Mouse (Mus musculus): ENCODE results near the gene Ptprs. TPM values are rescaled to one million over a fixed set of nuclear protein-coding genes. Genes with fewer than 3 reads are reported as not detected.

The Ptprs gene
- polyA plus RNA-seq, 1 experiment from 2014 or later, result 22.2 TPM

- Histone ChIP-seq H3K9ac (ENCODE audit: low read length) (no peak overlapping the region), H3K4me1 (replicated peaks; ENCODE audit: control insufficient read depth, insufficient read depth) (peaks cover 23% of the 10 kb centered on the region), H3K27me3 (ENCODE audit: control insufficient read depth, insufficient read depth, low read length) (peaks cover 3% of the 10 kb centered on the region; the same call in 1 of the 2 replicates), H3K36me3 (ENCODE audit: control insufficient read depth, insufficient read depth, low read length) (no peaks in the 10 kb centered on the region), H3K4me3 (ENCODE audit: low read depth, low read length) (no peak overlapping the region), H3K9me3 (ENCODE audit: control insufficient read depth, low read length) (no peaks in the 10 kb centered on the region), H3K27ac (replicated peaks) (no peak overlapping the region), H3K4me2 (replicated peaks; ENCODE audit: low read depth) (peak overlapping the region; percentile 94)
- no peak for ATAC-seq (ENCODE audit: low FRiP score, low TSS enrichment)
- DNase-seq (ENCODE audit: low spot score), result no peak
- TF ChIP-seq EP300 (optimal IDR thresholded peaks at IDR 0.05), result no peak
- no peak for TF ChIP-seq CTCF (IDR thresholded peaks at IDR 0.05; ENCODE audit: low read depth)
- WGBS, result 16% methylated on average over 16 of the region's 16 CpGs
Measured at GRCm38 (mm10) chr17:56472121-56472520, 4.2 kb downstream of the Ptprs start.

GRCm38 (mm10) chr17:56471136-56471535 is 5.1 kb downstream of the Ptprs start:
- Histone ChIP-seq H3K9me3 (ENCODE audit: control insufficient read depth, low read length) (no peaks in the 10 kb centered on the region), H3K4me1 (replicated peaks; ENCODE audit: control insufficient read depth, insufficient read depth) (peaks cover 23% of the 10 kb centered on the region), H3K4me2 (replicated peaks; ENCODE audit: low read depth) (no peak overlapping the region), H3K27me3 (ENCODE audit: control insufficient read depth, insufficient read depth, low read length) (peaks cover 3% of the 10 kb centered on the region; the same call in 1 of the 2 replicates), H3K36me3 (ENCODE audit: control insufficient read depth, insufficient read depth, low read length) (no peaks in the 10 kb centered on the region), H3K4me3 (ENCODE audit: low read depth, low read length) (no peak overlapping the region), H3K9ac (ENCODE audit: low read length) (no peak overlapping the region), H3K27ac (replicated peaks) (no peak overlapping the region)
- DNase-seq (ENCODE audit: low spot score) (no peak), ATAC-seq (ENCODE audit: low FRiP score, low TSS enrichment) (no peak)
- 76% methylated on average over 5 of the region's 5 CpGs for WGBS
- TF ChIP-seq EP300 (optimal IDR thresholded peaks at IDR 0.05) (no peak), CTCF (IDR thresholded peaks at IDR 0.05; ENCODE audit: low read depth) (no peak)

GRCm38 (mm10) chr17:56470571-56470970 is 5.7 kb downstream of the Ptprs start:
- H3K36me3 ChIP-seq (ENCODE audit: control insufficient read depth, insufficient read depth, low read length), result no peaks in the 10 kb centered on the region
- 0 out of 2 replicates have a peak overlapping the region, but pooled peaks have one; percentile 32 for H3K4me3 ChIP-seq (ENCODE audit: low read depth, low read length)
- DNase-seq (ENCODE audit: low spot score) (no peak), ATAC-seq (ENCODE audit: low FRiP score, low TSS enrichment) (no peak)
- 21% methylated on average over 10 of the region's 10 CpGs for WGBS
- H3K27ac ChIP-seq (replicated peaks), result no peak overlapping the region
- peaks cover 3% of the 10 kb centered on the region; the same call in 1 of the 2 replicates for H3K27me3 ChIP-seq (ENCODE audit: control insufficient read depth, insufficient read depth, low read length)
- H3K4me2 ChIP-seq (replicated peaks; ENCODE audit: low read depth), result peak overlapping the region; percentile 52
- H3K9ac ChIP-seq (ENCODE audit: low read length), result no peak overlapping the region
- TF ChIP-seq CTCF (IDR thresholded peaks at IDR 0.05; ENCODE audit: low read depth) (no peak), EP300 (optimal IDR thresholded peaks at IDR 0.05) (no peak)
- peaks cover 23% of the 10 kb centered on the region for H3K4me1 ChIP-seq (replicated peaks; ENCODE audit: control insufficient read depth, insufficient read depth)
- H3K9me3 ChIP-seq (ENCODE audit: control insufficient read depth, low read length), result no peaks in the 10 kb centered on the region

- DNase-seq (ENCODE audit: low spot score), result peak; percentile 38
- 3% methylated on average over 24 of the region's 26 CpGs for WGBS
- H3K9me3 ChIP-seq (ENCODE audit: control insufficient read depth, low read length), result no peaks in the 10 kb centered on the region
- peak overlapping the region; percentile 52 for H3K4me2 ChIP-seq (replicated peaks; ENCODE audit: low read depth)
- no peak for TF ChIP-seq CTCF (IDR thresholded peaks at IDR 0.05; ENCODE audit: low read depth)
- TF ChIP-seq EP300 (optimal IDR thresholded peaks at IDR 0.05), result no peak
- H3K4me3 ChIP-seq (ENCODE audit: low read depth, low read length), result peak overlapping the region; percentile 32
- ATAC-seq (ENCODE audit: low FRiP score, low TSS enrichment), result no peak
- H3K36me3 ChIP-seq (ENCODE audit: control insufficient read depth, insufficient read depth, low read length), result no peaks in the 10 kb centered on the region
- H3K4me1 ChIP-seq (replicated peaks; ENCODE audit: control insufficient read depth, insufficient read depth), result peaks cover 23% of the 10 kb centered on the region
- peak overlapping the region; percentile 43; the same call in 1 of the 2 replicates for H3K9ac ChIP-seq (ENCODE audit: low read length)
- 0 out of 2 replicates have a peak overlapping the region, but pooled peaks have one; percentile 35 for H3K27ac ChIP-seq (replicated peaks)
- H3K27me3 ChIP-seq (ENCODE audit: control insufficient read depth, insufficient read depth, low read length), result peaks cover 3% of the 10 kb centered on the region; the same call in 1 of the 2 replicates
Measured at GRCm38 (mm10) chr17:56470001-56470436, 6.3 kb downstream of the Ptprs start.

- ATAC-seq (ENCODE audit: low FRiP score, low TSS enrichment) (no peak), DNase-seq (ENCODE audit: low spot score) (no peak)
- peaks cover 19% of the 10 kb centered on the region for H3K4me1 ChIP-seq (replicated peaks; ENCODE audit: control insufficient read depth, insufficient read depth)
- TF ChIP-seq EP300 (optimal IDR thresholded peaks at IDR 0.05) (no peak), CTCF (IDR thresholded peaks at IDR 0.05; ENCODE audit: low read depth) (no peak)
- H3K27me3 ChIP-seq (ENCODE audit: control insufficient read depth, insufficient read depth, low read length), result peaks cover 2% of the 10 kb centered on the region; the same call in 1 of the 2 replicates
- WGBS, result 29% methylated on average over 8 of the region's 8 CpGs
- H3K27ac ChIP-seq (replicated peaks), result 0 out of 2 replicates have a peak overlapping the region, but pooled peaks have one; percentile 35
- peak overlapping the region; percentile 52; the same call in 1 of the 2 replicates for H3K4me2 ChIP-seq (replicated peaks; ENCODE audit: low read depth)
- no peak overlapping the region for H3K4me3 ChIP-seq (ENCODE audit: low read depth, low read length)
- H3K9me3 ChIP-seq (ENCODE audit: control insufficient read depth, low read length), result no peaks in the 10 kb centered on the region
- H3K9ac ChIP-seq (ENCODE audit: low read length), result no peak overlapping the region
- H3K36me3 ChIP-seq (ENCODE audit: control insufficient read depth, insufficient read depth, low read length), result no peaks in the 10 kb centered on the region
Measured at GRCm38 (mm10) chr17:56469275-56469674, 7.0 kb downstream of the Ptprs start.

- Histone ChIP-seq H3K36me3 (ENCODE audit: control insufficient read depth, insufficient read depth, low read length) (no peaks in the 10 kb centered on the region), H3K27me3 (ENCODE audit: control insufficient read depth, insufficient read depth, low read length) (no peaks in the 10 kb centered on the region; the same call in 1 of the 2 replicates), H3K4me2 (replicated peaks; ENCODE audit: low read depth) (no peak overlapping the region), H3K9ac (ENCODE audit: low read length) (no peak overlapping the region), H3K9me3 (ENCODE audit: control insufficient read depth, low read length) (no peaks in the 10 kb centered on the region), H3K27ac (replicated peaks) (0 out of 2 replicates have a peak overlapping the region, but pooled peaks have one; percentile 35), H3K4me1 (replicated peaks; ENCODE audit: control insufficient read depth, insufficient read depth) (peaks cover 17% of the 10 kb centered on the region), H3K4me3 (ENCODE audit: low read depth, low read length) (no peak overlapping the region)
- no peak for ATAC-seq (ENCODE audit: low FRiP score, low TSS enrichment)
- DNase-seq (ENCODE audit: low spot score), result no peak
- WGBS, result 51% methylated on average over 7 of the region's 7 CpGs
- no peak for TF ChIP-seq EP300 (optimal IDR thresholded peaks at IDR 0.05)
- no peak for TF ChIP-seq CTCF (IDR thresholded peaks at IDR 0.05; ENCODE audit: low read depth)
Measured at GRCm38 (mm10) chr17:56468870-56469269, 7.4 kb downstream of the Ptprs start.
